Mouse (Mus musculus): ENCODE data around the gene Tubd1. TPM values are rescaled to one million over a fixed set of nuclear protein-coding genes. Genes with fewer than 3 reads are reported as not detected.

Tubd1 gene
- total RNA-seq, 2 experiments from 2014 or later: 5.5 to 6.5 TPM

Small RNA genes within 50 kb of the gene (microRNA-seq; reads per million reads assigned to microRNA genes)
- 9,216 to 49,507 reads per million in 2 experiments for gene Mir21a

Other genes starting within 250 kb of the Tubd1 start
- 10 to 100 TPM; 31.8 to 35.9 TPM for gene Med13, start 187.4 kb upstream of the Tubd1 start, total RNA-seq (2021)
- 10 to 100 TPM; 39.5 to 42.6 TPM for gene Rnft1, start 60.3 kb upstream of the Tubd1 start, total RNA-seq (2021)
- 10 to 100 TPM; 19.4 to 22.6 TPM for gene Rps6kb1, start 186 bp upstream of the Tubd1 start, total RNA-seq (2021)
- gene Vmp1, start 138.8 kb downstream of the Tubd1 start, total RNA-seq (2021): 10 to 100 TPM; 75.0 to 79.6 TPM
- gene Ptrh2, start 139.0 kb downstream of the Tubd1 start, total RNA-seq (2021): 1 to 10 TPM; 5.1 to 6.1 TPM
- gene Cltc, start 212.6 kb downstream of the Tubd1 start, total RNA-seq (2021): 100 to 1,000 TPM in 1 of 2 experiments, 10 to 100 TPM in 1; 94.8 to 111 TPM